Mouse (Mus musculus) ES-E14 (cell line): ENCODE data around the gene Stard3. TPM values are rescaled to one million over a fixed set of nuclear protein-coding genes. Genes with fewer than 3 reads are reported as not detected.
A peak's percentile ranks its signal among the peaks of the same experiment; 100 is the strongest.

Experiments
- DNase-seq: peaks from one replicate; pipeline ENCODE4 v3.0.0-alpha.2; 2013; ENCODE audit warnings: low read depth, low spot score
- H3K27ac ChIP-seq: 2 replicates; pipeline ENCODE4 v1.5.1; 2012; ENCODE audit warnings: low read depth, mild to moderate bottlenecking, low read length, moderate library complexity, mixed read lengths; ENCODE audit not compliant: poor library complexity, insufficient read depth, severe bottlenecking
- H3K36me3 ChIP-seq: 2 replicates; pipeline ENCODE4 v1.6.1; 2012; ENCODE audit warnings: mild to moderate bottlenecking, low read length, moderate library complexity, mixed read lengths; ENCODE audit not compliant: control insufficient read depth, poor library complexity, insufficient read depth, severe bottlenecking
- H3K4me1 ChIP-seq, 2 experiments: fragments of 150-350 bp in 1 of 2; sonication (generic) in 1 of 2; 2 replicates each; pipeline ENCODE4 v1.6.1; 2012; ENCODE audit warnings: low read length in 2 of 2, mild to moderate bottlenecking in 1 of 2, mixed read lengths in 1 of 2; ENCODE audit not compliant: control insufficient read depth in 2 of 2, insufficient read depth in 2 of 2, poor library complexity in 1 of 2
- H3K4me3 ChIP-seq, 2 experiments: fragments of 150-350 bp in 1 of 2; sonication (generic) in 1 of 2; 2 replicates each; pipeline ENCODE4 v1.5.1; 2012; ENCODE audit warnings: low read length in 2 of 2, low read depth in 1 of 2, mild to moderate bottlenecking in 1 of 2, mixed read lengths in 1 of 2; ENCODE audit not compliant: insufficient read depth in 1 of 2, poor library complexity in 1 of 2, severe bottlenecking in 1 of 2
- H3K9ac ChIP-seq: 2 replicates; pipeline ENCODE4 v1.6.1; 2012; ENCODE audit warnings: low read depth, mild to moderate bottlenecking, low read length, mixed read lengths; ENCODE audit not compliant: poor library complexity, insufficient read depth, severe bottlenecking
- H3K9me3 ChIP-seq: fragments of 150-350 bp; sonication (generic); 2 replicates; pipeline ENCODE4 v1.6.1; 2012; ENCODE audit warnings: low read depth, mild to moderate bottlenecking, low read length; ENCODE audit not compliant: control insufficient read depth, insufficient read depth
- CHD2 ChIP-seq: IDR thresholded peaks from 2 replicates; pipeline ENCODE4 v1.6.1; 2014; ENCODE audit warnings: mild to moderate bottlenecking, low read depth, low read length, inconsistent platforms
- HCFC1 ChIP-seq: IDR thresholded peaks from 2 replicates; pipeline ENCODE4 v1.6.1; 2012; ENCODE audit warnings: low read length, inconsistent platforms, borderline replicate concordance; ENCODE audit not compliant: insufficient read depth
- MAFK ChIP-seq: IDR thresholded peaks from 2 replicates; pipeline ENCODE4 v1.6.1; 2014; ENCODE audit warnings: mild to moderate bottlenecking, low read depth, low read length, inconsistent platforms; ENCODE audit not compliant: insufficient read depth
- ZC3H11A ChIP-seq: IDR thresholded peaks from 2 replicates; pipeline ENCODE4 v1.6.1; 2012; ENCODE audit warnings: low read depth, mild to moderate bottlenecking, inconsistent platforms, low read length, borderline replicate concordance
- ZNF384 ChIP-seq: IDR thresholded peaks from 2 replicates; pipeline ENCODE4 v1.6.1; 2012; ENCODE audit warnings: low read depth, low read length, inconsistent platforms
- in situ Hi-C, 2 experiments: fragments of 600-800 bp; cut with MboI; formaldehyde crosslinking; loops; one replicate each; pipeline ENCODE4 v1.15.1; 2025; ENCODE audit warnings: low sequenced_read_pairs in 2 of 2, inconsistent platforms in 1 of 2; ENCODE audit not compliant: unreplicated experiment in 2 of 2
- total RNA-seq: library from RNA; depleted of rRNA; stranded (reverse); fragments of 300-350 nt; gene quantifications from 2 replicates; pipeline ENCODE4 v1.2.3, GENCODE M21; 2012

Stard3 gene
- total RNA-seq, 1 experiment: 40.2 TPM

DNA sequence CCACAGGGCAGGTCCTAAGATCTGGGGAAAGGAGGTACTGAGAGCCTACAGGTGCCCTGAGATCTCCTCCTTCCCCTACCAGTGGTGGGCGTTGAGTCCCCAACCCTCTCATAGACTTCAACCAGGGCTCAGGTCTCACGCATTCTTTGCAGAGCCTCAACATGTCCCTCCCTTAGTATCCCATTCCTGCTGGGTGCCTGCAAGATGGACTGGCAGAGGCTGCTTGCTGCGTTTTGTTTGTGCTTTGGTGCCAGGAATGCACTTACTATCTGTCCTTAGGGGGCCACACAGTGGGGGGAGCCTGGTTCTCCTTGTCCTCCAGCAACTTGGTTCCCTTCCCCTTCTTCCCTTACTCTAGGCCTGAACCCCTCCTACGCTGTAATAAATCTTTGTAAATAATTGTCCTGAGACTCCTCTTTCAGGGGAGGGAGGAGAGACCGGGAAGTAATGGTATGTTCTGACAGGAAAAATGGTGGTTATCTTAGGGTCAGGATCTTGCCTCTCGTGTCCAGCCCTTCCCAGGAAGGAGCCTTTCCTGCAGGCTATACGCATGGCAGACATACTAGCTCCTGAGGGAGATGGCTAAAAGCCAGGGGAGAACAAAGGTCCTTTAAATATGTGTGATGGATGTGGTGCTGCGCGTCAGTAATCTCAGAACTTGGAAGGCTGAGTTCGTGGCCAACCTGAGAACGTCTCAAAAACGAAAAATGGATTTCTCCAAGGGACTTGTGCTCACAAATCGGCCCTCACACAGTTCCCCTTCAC lies 590 bp upstream of the Stard3 start:
- Histone ChIP-seq H3K9ac (peak overlapping the region; percentile 69), H3K27ac (no peak overlapping the region), H3K36me3 (no peaks in the 10 kb centered on the region), H3K9me3 (no peaks in the 10 kb centered on the region), H3K4me3 (peak overlapping the region; percentile 62 to 99), H3K4me1 (peaks cover 2 to 15% of the 10 kb centered on the region in 2 experiments; a peak in 1 of 4 replicates)
- DNase-seq: no peak
- in situ Hi-C loops: no loop called here
- TF ChIP-seq ZC3H11A (no peak), HCFC1 (no peak), CHD2 (no peak), ZNF384 (no peak), MAFK (no peak)

- H3K4me1 ChIP-seq: peaks cover 0 to 6% of the 10 kb centered on the region in 2 experiments; a peak in 1 of 4 replicates
- in situ Hi-C loops: no loop called here
- no peak for TF ChIP-seq MAFK
- no peak for DNase-seq
- no peak overlapping the region for H3K27ac ChIP-seq
- no peaks in the 10 kb centered on the region for H3K36me3 ChIP-seq
- H3K9ac ChIP-seq: no peak overlapping the region
- H3K9me3 ChIP-seq: no peaks in the 10 kb centered on the region
- H3K4me3 ChIP-seq: no peak overlapping the region
These were observed 2.8 kb downstream of the Stard3 start for GRCm38 (mm10) chr11:98360866-98361521.

GRCm38 (mm10) chr11:98363817-98364216 lies 5.6 kb downstream of the Stard3 start:
- H3K9me3 ChIP-seq: no peaks in the 10 kb centered on the region
- no peaks in the 10 kb centered on the region for H3K36me3 ChIP-seq
- DNase-seq: no peak
- in situ Hi-C loops: no loop called here
- no peak for TF ChIP-seq MAFK
- TF ChIP-seq HCFC1: no peak
- no peak for TF ChIP-seq CHD2
- TF ChIP-seq ZC3H11A: no peak
- no peak for TF ChIP-seq ZNF384
- no peak overlapping the region for H3K27ac ChIP-seq
- H3K4me3 ChIP-seq: no peak overlapping the region
- H3K9ac ChIP-seq: no peak overlapping the region
- peaks cover 0 to 4% of the 10 kb centered on the region in 2 experiments; a peak in 1 of 4 replicates for H3K4me1 ChIP-seq

- H3K9ac ChIP-seq: no peak overlapping the region
- H3K4me3 ChIP-seq: no peak overlapping the region
- no peak overlapping the region for H3K27ac ChIP-seq
- DNase-seq: no peak
- in situ Hi-C loops: no loop called here
- H3K4me1 ChIP-seq: 0 out of 4 replicates have a peak, but pooled peaks cover 0 to 2% of the 10 kb centered on the region in 2 experiments
- no peaks in the 10 kb centered on the region for H3K9me3 ChIP-seq
- H3K36me3 ChIP-seq: no peaks in the 10 kb centered on the region
- TF ChIP-seq CHD2 (no peak), ZNF384 (no peak), ZC3H11A (no peak), MAFK (no peak), HCFC1 (no peak)
These were observed 6.2 kb downstream of the Stard3 start for GRCm38 (mm10) chr11:98364410-98364809.

DNA sequence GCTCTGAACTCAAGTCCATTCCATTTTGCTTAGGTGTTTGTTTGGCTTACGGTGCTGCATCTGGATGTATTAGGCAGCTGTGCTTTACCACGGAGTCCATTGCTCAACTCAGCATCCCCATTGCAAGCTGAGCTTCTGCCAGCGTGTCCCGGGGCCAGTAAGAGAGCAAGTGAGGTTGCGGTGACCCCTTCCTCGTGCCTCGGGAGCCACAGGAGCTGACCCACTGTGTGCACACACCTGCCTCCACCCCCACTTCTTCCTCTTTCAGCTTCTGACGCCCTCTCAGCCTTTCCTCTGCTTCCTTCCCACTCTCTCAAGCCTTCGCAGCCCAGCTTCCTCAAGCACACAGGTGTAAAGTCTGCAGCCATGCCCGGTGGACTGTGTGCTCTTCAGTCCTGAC lies 8.1 kb downstream of the Stard3 start:
- in situ Hi-C loops: no loop called here
- no peak overlapping the region for H3K4me3 ChIP-seq
- H3K27ac ChIP-seq: no peak overlapping the region
- H3K9me3 ChIP-seq: no peaks in the 10 kb centered on the region
- TF ChIP-seq CHD2 (no peak), ZNF384 (no peak), MAFK (no peak), ZC3H11A (no peak), HCFC1 (no peak)
- no peaks in the 10 kb centered on the region for H3K36me3 ChIP-seq
- DNase-seq: no peak
- peaks cover 0 to 12% of the 10 kb centered on the region in 2 experiments; a peak in 2 of 4 replicates for H3K4me1 ChIP-seq
- H3K9ac ChIP-seq: no peak overlapping the region
